Mouse (Mus musculus) lung, embryonic 16.5 days (tissue): Measurements from ENCODE around the gene Mmp12. TPM values are rescaled to one million over a fixed set of nuclear protein-coding genes. Genes with fewer than 3 reads are reported as not detected.

ENCODE experiments used
- polyA plus RNA-seq: library from polyadenylated mRNA; unstranded; fragments of >200 nt; fragmentation: Nextera tagmentation; extraction: Ambion mirVana; gene quantifications from 2 replicates; pipeline ENCODE4 v1.2.1, GENCODE M21; 2015

Gene Mmp12
- polyA plus RNA-seq, 1 experiment from 2014 or later, result not detected

Other genes starting within 250 kb of the Mmp12 start
- gene Dync2h1, start 159.9 kb upstream of the Mmp12 start, polyA plus RNA-seq, result 15.5 and 16.2 TPM in 2 replicates
- gene Dcun1d5, start 159.9 kb upstream of the Mmp12 start, polyA plus RNA-seq, result 105 and 111 TPM in 2 replicates
- gene Mmp13, start 71.9 kb upstream of the Mmp12 start, polyA plus RNA-seq, result 0.10 and 6.9 TPM in 2 replicates
- not detected in 2 replicates for gene Mmp1b, start 43.7 kb downstream of the Mmp12 start, polyA plus RNA-seq
- not detected in 2 replicates for gene Mmp3, start 101.4 kb downstream of the Mmp12 start, polyA plus RNA-seq
- gene Mmp10, start 158.0 kb downstream of the Mmp12 start, polyA plus RNA-seq, result not detected in 2 replicates
- 2.0 and 2.1 TPM in 2 replicates for gene Mmp8, start 214.1 kb downstream of the Mmp12 start, polyA plus RNA-seq
- not detected in 2 replicates for gene Mmp27, start 227.0 kb downstream of the Mmp12 start, polyA plus RNA-seq